Mouse (Mus musculus) neural tube, embryonic 15.5 days (tissue): ENCODE measurements at regions not wholly inside any gene's neighbourhood (a gene's known extent, or its start where the extent isn't known, plus 50 kb on each side); places are given as distances from the start of the nearest gene placed in this dataset.
A peak's percentile ranks its signal among the peaks of the same experiment; 100 is the strongest.

Experiments used
- ATAC-seq: fragments of 200-750 bp; cut with Nextera tagmentation; 2 replicates; pipeline ENCODE4 v1.8.0; 2017; ENCODE audit warnings: mild to moderate bottlenecking, moderate TSS enrichment, moderate library complexity; ENCODE audit not compliant: low FRiP score
- H3K27ac ChIP-seq: fragments of 300-500 bp; sonication (generic); replicated peaks from 2 replicates; pipeline ENCODE4 v1.5.1; 2015; ENCODE audit warnings: mild to moderate bottlenecking, inconsistent platforms
- H3K27me3 ChIP-seq: fragments of 300-500 bp; sonication (generic); replicated peaks from 2 replicates; pipeline ENCODE4 v1.6.1; 2015; ENCODE audit warnings: inconsistent platforms
- H3K36me3 ChIP-seq: fragments of 300-500 bp; sonication (generic); 2 replicates; pipeline ENCODE4 v1.6.1; 2015; ENCODE audit warnings: inconsistent platforms
- H3K4me1 ChIP-seq: fragments of 300-500 bp; sonication (generic); 2 replicates; pipeline ENCODE4 v1.6.1; 2015; ENCODE audit warnings: inconsistent platforms
- H3K4me2 ChIP-seq: fragments of 300-500 bp; sonication (generic); 2 replicates; pipeline ENCODE4 v1.6.1; 2015; ENCODE audit warnings: inconsistent platforms, mild to moderate bottlenecking, moderate library complexity
- H3K4me3 ChIP-seq: fragments of 300-500 bp; sonication (generic); replicated peaks from 2 replicates; pipeline ENCODE4 v1.5.1; 2015; ENCODE audit warnings: mild to moderate bottlenecking, inconsistent platforms
- H3K9ac ChIP-seq: fragments of 300-500 bp; sonication (generic); replicated peaks from 2 replicates; pipeline ENCODE4 v1.6.1; 2015; ENCODE audit warnings: mild to moderate bottlenecking, inconsistent platforms
- H3K9me3 ChIP-seq: fragments of 300-500 bp; sonication (generic); replicated peaks from 2 replicates; pipeline ENCODE4 v1.6.1; 2016; ENCODE audit warnings: inconsistent platforms
- WGBS: fragments of 180-500 bp; shearing (Covaris S2); methylation state at CpG from one replicate; pipeline ENCODE4 v1.1.7; 2015; ENCODE audit warnings: mixed read lengths; 5-methylcytosine and 5-hydroxymethylcytosine counted together

- Histone ChIP-seq H3K36me3 (no peaks in the 10 kb centered on the region), H3K9ac (no peak overlapping the region), H3K4me2 (no peak overlapping the region), H3K9me3 (no peaks in the 10 kb centered on the region), H3K4me3 (no peak overlapping the region), H3K27ac (peak overlapping the region; percentile 60; the same call in 1 of the 2 replicates), H3K27me3 (no peaks in the 10 kb centered on the region), H3K4me1 (peaks cover 19% of the 10 kb centered on the region)
- ATAC-seq, result no peak
- 42% methylated on average over 4 of the region's 4 CpGs for WGBS
Observed at GRCm38 (mm10) chr9:67137141-67137540, 87.9 kb upstream of the Tpm1 start.

GRCm38 (mm10) chr9:67136166-67136565 lies 87.0 kb upstream of the Tpm1 start:
- 90% methylated on average over 6 of the region's 6 CpGs for WGBS

DNA sequence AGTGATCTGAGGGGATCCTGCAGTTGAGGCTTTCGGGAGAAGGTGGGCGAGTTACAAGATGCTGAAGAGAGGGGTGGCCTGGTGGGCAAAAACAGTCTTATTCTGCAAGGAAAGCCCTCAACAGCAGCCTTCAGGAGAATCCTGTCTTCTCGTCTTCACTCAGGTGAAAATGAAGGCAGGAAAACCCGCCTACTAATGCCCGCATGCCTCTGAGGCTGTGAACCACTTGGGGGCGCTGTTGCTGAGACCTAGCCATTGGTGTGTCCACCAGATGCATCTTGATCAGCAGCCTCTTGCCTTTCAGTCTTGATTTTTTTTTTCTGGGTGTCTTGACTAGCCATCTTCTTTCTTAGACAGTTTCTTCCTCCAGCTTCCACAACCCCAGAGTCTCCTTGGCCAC lies 85.2 kb upstream of the Tpm1 start:
- no peak for ATAC-seq
- H3K27me3 ChIP-seq, result no peaks in the 10 kb centered on the region
- no peak overlapping the region for H3K4me2 ChIP-seq
- 78% methylated on average over 6 of the region's 6 CpGs for WGBS
- H3K9ac ChIP-seq, result no peak overlapping the region
- no peaks in the 10 kb centered on the region for H3K36me3 ChIP-seq
- H3K9me3 ChIP-seq, result no peaks in the 10 kb centered on the region
- peaks cover 20% of the 10 kb centered on the region for H3K4me1 ChIP-seq
- H3K27ac ChIP-seq, result no peak overlapping the region
- no peak overlapping the region for H3K4me3 ChIP-seq

More at GRCm38 (mm10) chr9:67136166-67136565, 87.0 kb upstream of the Tpm1 start:
- H3K4me3 ChIP-seq, result no peak overlapping the region
- H3K4me1 ChIP-seq, result peaks cover 22% of the 10 kb centered on the region
- H3K9ac ChIP-seq, result no peak overlapping the region
- H3K27ac ChIP-seq, result no peak overlapping the region
- H3K9me3 ChIP-seq, result no peaks in the 10 kb centered on the region
- H3K36me3 ChIP-seq, result no peaks in the 10 kb centered on the region
- no peaks in the 10 kb centered on the region for H3K27me3 ChIP-seq
- no peak for ATAC-seq
- no peak overlapping the region for H3K4me2 ChIP-seq

DNA sequence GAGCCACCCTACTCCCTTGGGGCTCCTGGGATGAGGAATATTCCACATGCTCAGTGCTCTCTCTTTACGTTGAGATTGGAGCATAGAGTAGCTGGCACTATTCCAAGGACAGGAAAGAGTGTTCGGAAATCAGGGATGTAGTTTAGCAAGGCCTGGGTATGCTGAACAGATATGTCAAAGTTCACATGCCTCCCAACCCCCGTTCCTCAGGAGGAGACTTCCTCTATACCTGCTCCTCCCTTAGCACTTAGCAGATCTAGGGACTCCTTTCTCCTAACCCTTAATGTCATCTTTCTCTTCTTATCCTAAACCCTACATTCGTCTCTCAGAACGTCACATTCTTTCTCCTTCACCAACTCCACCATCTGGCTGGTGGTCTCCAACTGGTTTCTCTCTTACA lies 83.2 kb upstream of the Tpm1 start:
- Histone ChIP-seq H3K9me3 (no peaks in the 10 kb centered on the region), H3K4me2 (no peak overlapping the region), H3K36me3 (no peaks in the 10 kb centered on the region), H3K27ac (no peak overlapping the region), H3K27me3 (no peaks in the 10 kb centered on the region), H3K4me1 (peaks cover 14% of the 10 kb centered on the region), H3K4me3 (no peak overlapping the region), H3K9ac (no peak overlapping the region)
- WGBS, result 73% methylated on average over 5 of the region's 5 CpGs
- no peak for ATAC-seq

- Histone ChIP-seq H3K27me3 (no peaks in the 10 kb centered on the region), H3K9me3 (no peaks in the 10 kb centered on the region), H3K36me3 (no peaks in the 10 kb centered on the region), H3K9ac (no peak overlapping the region), H3K4me2 (no peak overlapping the region), H3K4me3 (no peak overlapping the region), H3K4me1 (0 out of 2 replicates have a peak, but pooled peaks cover 6% of the 10 kb centered on the region), H3K27ac (no peak overlapping the region)
- 69% methylated on average over 8 of the region's 8 CpGs for WGBS
- ATAC-seq, result no peak
Observed at GRCm38 (mm10) chr9:67130730-67131440, 81.7 kb upstream of the Tpm1 start.

DNA sequence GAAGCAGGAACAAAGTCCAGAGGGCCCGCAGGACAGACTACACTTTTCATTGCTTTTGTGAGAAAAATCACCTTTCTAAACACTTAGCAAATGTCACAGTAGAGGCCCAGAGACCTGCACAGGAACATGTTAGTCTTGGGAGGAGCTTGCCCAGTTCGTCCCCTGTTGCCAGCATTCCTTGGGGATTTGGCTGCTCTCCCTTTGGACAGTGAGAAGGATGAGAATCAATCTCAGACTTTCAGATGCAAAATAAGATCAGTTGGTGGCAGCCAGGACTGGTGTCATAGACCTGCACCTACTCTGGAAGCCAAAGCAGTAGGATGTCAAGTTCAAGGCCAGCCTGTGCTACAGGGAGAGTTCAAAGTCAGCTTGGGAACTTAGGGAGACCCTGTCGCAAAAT lies 80.7 kb upstream of the Tpm1 start:
- 0 out of 2 replicates have a peak, but pooled peaks cover 6% of the 10 kb centered on the region for H3K4me1 ChIP-seq
- H3K27ac ChIP-seq, result no peak overlapping the region
- no peaks in the 10 kb centered on the region for H3K9me3 ChIP-seq
- H3K4me3 ChIP-seq, result no peak overlapping the region
- H3K4me2 ChIP-seq, result no peak overlapping the region
- ATAC-seq, result no peak
- H3K9ac ChIP-seq, result no peak overlapping the region
- H3K27me3 ChIP-seq, result no peaks in the 10 kb centered on the region
- WGBS, result 85% methylated on average over 3 of the region's 3 CpGs
- H3K36me3 ChIP-seq, result no peaks in the 10 kb centered on the region

DNA sequence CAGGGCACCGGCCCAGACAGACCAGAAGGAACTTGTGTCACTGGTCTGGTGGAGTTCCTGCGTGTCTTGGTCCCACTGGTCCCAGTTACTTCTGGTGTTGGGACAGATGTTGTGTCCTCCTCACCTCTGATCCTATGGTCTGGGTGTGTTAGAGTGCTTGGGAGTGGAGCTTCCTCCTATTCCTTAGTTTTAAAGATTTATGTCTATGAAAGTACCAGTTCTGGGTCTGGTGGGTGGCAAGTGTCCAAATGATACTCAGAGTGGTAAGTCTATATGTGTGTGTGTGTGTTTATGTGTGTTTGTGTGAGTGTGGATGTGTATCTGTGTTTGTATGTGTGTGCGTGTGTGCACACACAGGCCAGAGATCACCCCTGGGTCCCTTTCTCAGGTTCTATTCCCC lies 79.9 kb upstream of the Tpm1 start:
- H3K36me3 ChIP-seq, result no peaks in the 10 kb centered on the region
- no peak overlapping the region for H3K4me3 ChIP-seq
- H3K27me3 ChIP-seq, result no peaks in the 10 kb centered on the region
- WGBS, result 90% methylated on average over 3 of the region's 3 CpGs
- no peak overlapping the region for H3K4me2 ChIP-seq
- no peak overlapping the region for H3K27ac ChIP-seq
- no peaks in the 10 kb centered on the region for H3K9me3 ChIP-seq
- H3K9ac ChIP-seq, result no peak overlapping the region
- no peak for ATAC-seq
- 0 out of 2 replicates have a peak, but pooled peaks cover 6% of the 10 kb centered on the region for H3K4me1 ChIP-seq

DNA sequence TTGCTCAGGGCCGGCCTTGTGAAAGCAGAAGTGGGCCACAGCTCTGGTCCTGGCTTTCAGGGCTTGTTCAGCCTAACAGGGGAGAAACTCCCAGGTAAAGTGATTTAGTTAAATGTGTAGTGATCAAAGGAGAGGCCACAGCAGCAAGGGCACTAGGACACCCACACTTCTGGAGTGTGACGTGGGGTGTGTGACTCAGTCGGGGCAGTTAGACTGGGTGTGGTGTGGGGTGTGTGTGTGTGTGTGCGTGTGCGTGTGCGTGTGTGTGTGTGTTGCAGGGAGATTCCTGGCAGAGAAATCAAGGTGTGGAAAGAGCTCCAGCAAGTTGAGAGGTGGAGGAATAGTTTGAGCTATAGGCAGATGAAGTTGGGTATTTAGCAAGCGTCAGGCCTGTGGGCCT lies 72.5 kb upstream of the Tpm1 start:
- Histone ChIP-seq H3K9me3 (no peaks in the 10 kb centered on the region), H3K27ac (no peak overlapping the region), H3K9ac (no peak overlapping the region), H3K4me1 (no peaks in the 10 kb centered on the region), H3K27me3 (no peaks in the 10 kb centered on the region), H3K36me3 (no peaks in the 10 kb centered on the region), H3K4me2 (no peak overlapping the region), H3K4me3 (no peak overlapping the region)
- ATAC-seq, result no peak
- WGBS, result 96% methylated on average over 7 of the region's 7 CpGs

GRCm38 (mm10) chr9:67118880-67119644 lies 69.9 kb upstream of the Tpm1 start:
- Histone ChIP-seq H3K27ac (no peak overlapping the region), H3K9ac (no peak overlapping the region), H3K9me3 (no peaks in the 10 kb centered on the region), H3K36me3 (no peaks in the 10 kb centered on the region), H3K4me1 (no peaks in the 10 kb centered on the region), H3K4me2 (no peak overlapping the region), H3K27me3 (no peaks in the 10 kb centered on the region), H3K4me3 (no peak overlapping the region)
- WGBS, result 68% methylated on average over 6 of the region's 6 CpGs
- no peak for ATAC-seq

DNA sequence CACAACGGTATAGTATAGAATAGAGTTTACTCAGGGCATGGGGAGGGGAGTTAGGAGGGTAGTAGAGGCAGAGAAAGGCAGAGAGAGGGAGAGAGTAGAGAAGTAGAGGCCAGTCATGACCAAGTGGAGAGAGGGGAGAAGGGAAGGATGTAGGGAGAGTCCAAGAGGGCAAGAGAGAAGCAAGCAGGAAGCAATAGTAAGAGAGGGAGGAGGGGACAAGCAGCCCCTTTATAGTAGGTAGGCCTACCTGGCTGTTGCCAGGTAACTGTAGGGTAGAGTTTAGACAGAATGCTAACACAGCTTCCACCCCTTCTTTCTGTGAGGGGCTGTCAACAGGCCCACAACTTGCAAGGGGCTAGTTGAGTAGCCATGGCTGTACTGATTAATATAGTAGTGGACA lies 69.2 kb upstream of the Tpm1 start:
- ATAC-seq, result no peak
- H3K9ac ChIP-seq, result no peak overlapping the region
- H3K27me3 ChIP-seq, result no peaks in the 10 kb centered on the region
- 93% methylated on average over 1 of the region's 1 CpGs for WGBS
- no peaks in the 10 kb centered on the region for H3K9me3 ChIP-seq
- H3K4me3 ChIP-seq, result no peak overlapping the region
- no peaks in the 10 kb centered on the region for H3K36me3 ChIP-seq
- no peak overlapping the region for H3K4me2 ChIP-seq
- no peaks in the 10 kb centered on the region for H3K4me1 ChIP-seq
- no peak overlapping the region for H3K27ac ChIP-seq

GRCm38 (mm10) chr9:67117639-67118038 lies 68.4 kb upstream of the Tpm1 start:
- no peak overlapping the region for H3K27ac ChIP-seq
- no peaks in the 10 kb centered on the region for H3K27me3 ChIP-seq
- H3K4me1 ChIP-seq, result 0 out of 2 replicates have a peak, but pooled peaks cover 1% of the 10 kb centered on the region
- WGBS, result 86% methylated on average over 5 of the region's 5 CpGs
- H3K9me3 ChIP-seq, result no peaks in the 10 kb centered on the region
- no peak overlapping the region for H3K4me2 ChIP-seq
- no peak for ATAC-seq
- H3K36me3 ChIP-seq, result no peaks in the 10 kb centered on the region
- H3K4me3 ChIP-seq, result no peak overlapping the region
- H3K9ac ChIP-seq, result no peak overlapping the region

- Histone ChIP-seq H3K27me3 (no peaks in the 10 kb centered on the region), H3K4me3 (no peak overlapping the region), H3K27ac (no peak overlapping the region), H3K9me3 (no peaks in the 10 kb centered on the region), H3K36me3 (no peaks in the 10 kb centered on the region), H3K4me1 (0 out of 2 replicates have a peak, but pooled peaks cover 9% of the 10 kb centered on the region), H3K4me2 (no peak overlapping the region), H3K9ac (no peak overlapping the region)
- ATAC-seq, result no peak
- 55% methylated on average over 2 of the region's 2 CpGs for WGBS
Observed at GRCm38 (mm10) chr9:67115991-67116390, 66.8 kb upstream of the Tpm1 start.
